Mouse (Mus musculus) stomach, embryonic 16.5 days (tissue): ENCODE data around the gene Ier5l. TPM values are rescaled to one million over a fixed set of nuclear protein-coding genes. Genes with fewer than 3 reads are reported as not detected.

ENCODE experiments used
- ATAC-seq: fragments of 200-750 bp; cut with Nextera tagmentation; 2 replicates; pipeline ENCODE4 v1.8.0; 2017; ENCODE audit warnings: moderate number of reproducible peaks, moderate TSS enrichment; ENCODE audit not compliant: insufficient read depth, low FRiP score
- H3K27ac ChIP-seq: fragments of 300-500 bp; sonication (generic); 2 replicates; pipeline ENCODE4 v1.5.1; 2014; ENCODE audit warnings: low read length
- H3K27me3 ChIP-seq: fragments of 300-500 bp; sonication (generic); 2 replicates; pipeline ENCODE4 v1.6.1; 2014; ENCODE audit warnings: low read length, control low read depth, mixed read lengths; ENCODE audit not compliant: control insufficient read depth, insufficient read depth
- H3K36me3 ChIP-seq: fragments of 300-500 bp; sonication (generic); 2 replicates; pipeline ENCODE4 v1.6.1; 2014; ENCODE audit warnings: low read length; ENCODE audit not compliant: control insufficient read depth, insufficient read depth
- H3K4me1 ChIP-seq: fragments of 300-500 bp; sonication (generic); 2 replicates; pipeline ENCODE4 v1.6.1; 2014; ENCODE audit warnings: low read length, control low read depth, mixed read lengths; ENCODE audit not compliant: control insufficient read depth, insufficient read depth
- H3K4me2 ChIP-seq: fragments of 300-500 bp; sonication (generic); 2 replicates; pipeline ENCODE4 v1.6.1; 2014; ENCODE audit warnings: low read depth, low read length, mixed read lengths
- H3K4me3 ChIP-seq: fragments of 300-500 bp; sonication (generic); replicated peaks from 2 replicates; pipeline ENCODE4 v1.5.1; 2014; ENCODE audit warnings: mild to moderate bottlenecking, low read length
- H3K9ac ChIP-seq: fragments of 300-500 bp; sonication (generic); 2 replicates; pipeline ENCODE4 v1.6.1; 2014; ENCODE audit warnings: low read length
- H3K9me3 ChIP-seq: fragments of 300-500 bp; sonication (generic); replicated peaks from 2 replicates; pipeline ENCODE4 v1.6.1; 2016; ENCODE audit warnings: low read length, control low read depth; ENCODE audit not compliant: control insufficient read depth
- WGBS: fragments of 180-500 bp; shearing (Covaris S2); extraction: QIAGEN DNeasy Blood & Tissue Kit; methylation state at CpG from one replicate; pipeline ENCODE4 v1.1.7; 2014; 5-methylcytosine and 5-hydroxymethylcytosine counted together
- polyA plus RNA-seq: library from polyadenylated mRNA; unstranded; fragments of >200 nt; fragmentation: Nextera tagmentation; extraction: Ambion mirVana; gene quantifications from 2 replicates; pipeline ENCODE4 v1.2.1, GENCODE M21; 2015

Ier5l gene
- polyA plus RNA-seq, 1 experiment from 2014 or later = 0.83 TPM

GRCm38 (mm10) chr2:30495000-30495908, 21.2 kb upstream of the Ier5l start:
- 78% methylated on average over 8 of the region's 8 CpGs for WGBS

DNA sequence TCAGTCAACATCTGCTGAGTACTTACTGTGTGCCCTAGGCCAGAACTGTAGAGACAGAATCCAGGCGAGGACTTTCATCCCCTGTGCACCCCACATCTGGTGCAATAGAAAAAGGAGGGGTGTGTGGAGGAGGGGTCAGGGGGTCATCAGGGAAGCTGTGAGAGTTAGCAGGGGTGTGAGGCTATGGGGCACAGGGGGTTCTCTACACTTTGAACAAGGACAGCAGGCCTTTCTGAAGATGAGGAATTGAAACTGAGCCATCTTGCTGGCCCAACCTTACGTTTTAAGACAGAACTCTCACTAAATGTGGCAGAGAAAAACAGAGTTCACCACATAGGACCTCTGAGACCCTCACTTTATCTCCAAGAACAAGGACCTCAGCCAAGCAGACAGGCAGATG, 16.4 kb upstream of the Ier5l start:
- Histone ChIP-seq H3K4me3 (no peak overlapping the region), H3K27ac (no peak overlapping the region), H3K4me1 (no peaks in the 10 kb centered on the region; the same call in 1 of the 2 replicates), H3K4me2 (no peak overlapping the region), H3K27me3 (no peaks in the 10 kb centered on the region), H3K36me3 (no peaks in the 10 kb centered on the region), H3K9me3 (no peaks in the 10 kb centered on the region), H3K9ac (no peak overlapping the region)
- ATAC-seq = no peak
- 66% methylated on average over 2 of the region's 2 CpGs for WGBS

More at GRCm38 (mm10) chr2:30495000-30495908, 21.2 kb upstream of the Ier5l start:
- H3K36me3 ChIP-seq = no peaks in the 10 kb centered on the region
- H3K9me3 ChIP-seq = no peaks in the 10 kb centered on the region
- H3K27ac ChIP-seq = no peak overlapping the region
- ATAC-seq = no peak
- H3K4me2 ChIP-seq = peak overlapping the region; percentile 60; the same call in 1 of the 2 replicates
- no peak overlapping the region for H3K4me3 ChIP-seq
- H3K9ac ChIP-seq = peak overlapping the region; percentile 43; the same call in 1 of the 2 replicates
- H3K27me3 ChIP-seq = no peaks in the 10 kb centered on the region
- H3K4me1 ChIP-seq = peaks cover 7% of the 10 kb centered on the region

- Histone ChIP-seq H3K4me2 (no peak overlapping the region), H3K36me3 (no peaks in the 10 kb centered on the region), H3K27ac (no peak overlapping the region), H3K4me1 (no peaks in the 10 kb centered on the region; the same call in 1 of the 2 replicates), H3K9me3 (no peaks in the 10 kb centered on the region), H3K4me3 (no peak overlapping the region), H3K27me3 (no peaks in the 10 kb centered on the region), H3K9ac (peak overlapping the region; percentile 34; the same call in 1 of the 2 replicates)
- no peak for ATAC-seq
- 41% methylated on average over 7 of the region's 7 CpGs for WGBS
Measured at GRCm38 (mm10) chr2:30487597-30487996, 13.6 kb upstream of the Ier5l start.

- H3K4me3 ChIP-seq = no peak overlapping the region
- no peak overlapping the region for H3K4me2 ChIP-seq
- no peak for ATAC-seq
- H3K27ac ChIP-seq = no peak overlapping the region
- H3K36me3 ChIP-seq = no peaks in the 10 kb centered on the region
- no peak overlapping the region for H3K9ac ChIP-seq
- H3K27me3 ChIP-seq = no peaks in the 10 kb centered on the region
- peaks cover 15% of the 10 kb centered on the region; the same call in 1 of the 2 replicates for H3K4me1 ChIP-seq
- 73% methylated on average over 1 of the region's 1 CpGs for WGBS
- H3K9me3 ChIP-seq = no peaks in the 10 kb centered on the region
Measured at GRCm38 (mm10) chr2:30478526-30478925, 4.5 kb upstream of the Ier5l start.

- Histone ChIP-seq H3K9ac (no peak overlapping the region; the same call in 1 of the 2 replicates), H3K4me1 (peaks cover 18% of the 10 kb centered on the region; the same call in 1 of the 2 replicates), H3K27ac (no peak overlapping the region), H3K4me3 (no peak overlapping the region), H3K4me2 (no peak overlapping the region), H3K36me3 (no peaks in the 10 kb centered on the region), H3K27me3 (no peaks in the 10 kb centered on the region), H3K9me3 (no peaks in the 10 kb centered on the region)
- 71% methylated on average over 2 of the region's 2 CpGs for WGBS
- ATAC-seq = no peak
Measured at GRCm38 (mm10) chr2:30476241-30476640, 2.2 kb upstream of the Ier5l start.

DNA sequence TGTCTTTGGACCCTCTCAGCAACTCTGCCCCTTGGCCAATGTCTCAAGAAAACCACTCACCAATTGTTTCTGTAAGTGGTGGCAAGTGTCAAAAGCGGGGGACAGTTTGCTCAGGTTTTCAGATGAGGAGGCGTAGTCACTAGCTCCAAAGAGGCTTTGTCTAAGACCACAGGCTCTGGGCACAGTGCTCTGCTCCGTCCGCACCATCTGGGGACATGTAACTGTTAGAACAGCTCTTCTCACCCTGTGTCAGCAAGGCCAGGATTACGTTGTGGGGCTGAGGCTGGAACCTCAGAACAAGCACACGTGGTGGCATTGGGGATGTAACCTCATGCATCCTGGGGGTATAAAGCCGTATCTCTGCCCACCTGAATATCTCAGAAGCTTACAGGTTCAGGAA, 1.4 kb upstream of the Ier5l start:
- Histone ChIP-seq H3K4me3 (no peak overlapping the region), H3K36me3 (no peaks in the 10 kb centered on the region), H3K4me2 (no peak overlapping the region), H3K27me3 (no peaks in the 10 kb centered on the region), H3K9ac (no peak overlapping the region), H3K27ac (no peak overlapping the region), H3K9me3 (no peaks in the 10 kb centered on the region), H3K4me1 (peaks cover 23% of the 10 kb centered on the region; the same call in 1 of the 2 replicates)
- ATAC-seq = no peak
- WGBS = 88% methylated on average over 7 of the region's 7 CpGs

DNA sequence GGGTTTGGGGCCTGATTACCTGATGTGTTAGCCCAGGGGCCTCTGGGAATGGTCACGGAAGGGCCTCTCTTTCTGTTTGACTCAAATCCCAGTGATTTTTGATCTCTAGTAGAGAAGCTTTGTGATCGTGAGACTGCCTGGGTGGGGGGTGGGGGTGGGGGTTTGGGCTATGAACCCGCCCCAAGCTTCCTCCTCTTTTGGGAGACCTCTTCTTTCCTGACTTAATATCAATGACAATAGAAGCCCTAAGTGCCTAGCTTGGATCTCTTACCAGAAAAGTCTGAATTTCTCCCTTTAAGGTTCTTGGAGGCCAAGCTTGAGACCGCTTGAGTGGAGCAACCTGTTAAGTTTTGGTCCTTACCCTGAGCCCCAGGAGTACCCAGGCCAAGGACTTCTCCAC, 757 bp upstream of the Ier5l start:
- Histone ChIP-seq H3K27me3 (no peaks in the 10 kb centered on the region), H3K9ac (peak overlapping the region; percentile 71), H3K9me3 (no peaks in the 10 kb centered on the region), H3K4me3 (peak overlapping the region; percentile 95), H3K27ac (no peak overlapping the region), H3K36me3 (no peaks in the 10 kb centered on the region), H3K4me2 (peak overlapping the region; percentile 76), H3K4me1 (peaks cover 23% of the 10 kb centered on the region; the same call in 1 of the 2 replicates)
- WGBS = 34% methylated on average over 4 of the region's 4 CpGs
- no peak for ATAC-seq

DNA sequence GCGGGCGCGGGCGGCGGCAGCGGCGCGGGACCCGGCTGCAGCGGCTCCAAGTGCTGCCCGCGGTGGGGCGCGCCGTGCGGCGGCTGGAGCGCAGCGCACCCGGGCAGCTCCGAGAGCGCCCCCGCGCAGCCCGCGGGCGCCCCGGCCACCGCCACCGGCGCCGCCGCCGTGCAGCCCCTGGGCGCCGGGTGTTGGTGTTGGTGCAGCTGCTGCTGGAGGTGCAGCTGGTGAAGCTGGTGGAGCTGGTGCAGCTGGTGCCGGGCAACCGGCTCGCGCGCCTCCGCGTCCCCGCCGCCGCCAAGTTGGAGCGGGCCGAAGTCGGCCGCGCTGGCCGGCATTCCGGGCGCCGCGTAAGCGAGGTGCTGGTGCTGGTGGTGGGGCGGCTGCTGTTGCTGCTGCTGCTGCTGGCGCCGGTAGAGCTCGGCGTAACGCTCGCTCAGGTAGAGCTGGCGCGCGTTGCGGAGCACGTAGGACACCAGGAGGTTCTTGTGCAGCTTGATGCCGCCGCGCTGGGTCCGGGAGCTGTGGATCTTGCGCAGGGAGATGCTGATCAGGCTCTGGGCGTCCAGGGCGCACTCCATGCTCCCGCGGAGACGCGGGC, 488 bp downstream of the Ier5l start:
- peak; percentile 4; the same call in 1 of the 2 replicates for ATAC-seq
- H3K27me3 ChIP-seq = no peaks in the 10 kb centered on the region
- under 1% methylated on average over 76 of the region's 80 CpGs for WGBS
- peak overlapping the region; percentile 99 for H3K9ac ChIP-seq
- H3K9me3 ChIP-seq = no peaks in the 10 kb centered on the region
- H3K36me3 ChIP-seq = no peaks in the 10 kb centered on the region
- H3K27ac ChIP-seq = peak overlapping the region; percentile 97
- peak overlapping the region; percentile 76 for H3K4me2 ChIP-seq
- H3K4me3 ChIP-seq = peak overlapping the region; percentile 95
- peaks cover 27% of the 10 kb centered on the region; the same call in 1 of the 2 replicates for H3K4me1 ChIP-seq
